Mouse (Mus musculus) intestine, embryonic 14.5 days (tissue): ENCODE results near the gene Fam19a5. TPM values are rescaled to one million over a fixed set of nuclear protein-coding genes. Genes with fewer than 3 reads are reported as not detected.

ENCODE experiments used
- ATAC-seq: fragments of 200-750 bp; cut with Nextera tagmentation; replicated peaks from 2 replicates; pipeline ENCODE4 v1.8.0; 2017; ENCODE audit warnings: low read depth, moderate number of reproducible peaks, moderate TSS enrichment, moderate library complexity; ENCODE audit not compliant: low FRiP score, low TSS enrichment
- DNase-seq: peaks from one replicate; pipeline ENCODE4 v3.0.0-alpha.2; 2018; ENCODE audit warnings: low spot score
- H3K27ac ChIP-seq: fragments of 300-500 bp; sonication (generic); 2 replicates; pipeline ENCODE4 v1.5.1; 2014; ENCODE audit warnings: low read depth, mild to moderate bottlenecking, control low read depth
- H3K27me3 ChIP-seq: fragments of 300-500 bp; sonication (generic); replicated peaks from 2 replicates; pipeline ENCODE4 v1.6.1; 2014; ENCODE audit warnings: low read length, control low read depth; ENCODE audit not compliant: control insufficient read depth, insufficient read depth
- H3K36me3 ChIP-seq: fragments of 300-500 bp; sonication (generic); 2 replicates; pipeline ENCODE4 v1.6.1; 2014; ENCODE audit warnings: low read length, control low read depth; ENCODE audit not compliant: control insufficient read depth, insufficient read depth
- H3K4me1 ChIP-seq: fragments of 300-500 bp; sonication (generic); replicated peaks from 2 replicates; pipeline ENCODE4 v1.6.1; 2014; ENCODE audit warnings: low read length, control low read depth, mixed read lengths; ENCODE audit not compliant: control insufficient read depth, insufficient read depth
- H3K4me2 ChIP-seq: fragments of 300-500 bp; sonication (generic); 2 replicates; pipeline ENCODE4 v1.6.1; 2014; ENCODE audit warnings: low read length
- H3K4me3 ChIP-seq: fragments of 300-500 bp; sonication (generic); 2 replicates; pipeline ENCODE4 v1.5.1; 2014; ENCODE audit warnings: low read depth, low read length, control low read depth, mixed read lengths
- H3K9ac ChIP-seq: fragments of 300-500 bp; sonication (generic); 2 replicates; pipeline ENCODE4 v1.6.1; 2014; ENCODE audit warnings: mild to moderate bottlenecking, low read length
- H3K9me3 ChIP-seq: fragments of 300-500 bp; sonication (generic); 2 replicates; pipeline ENCODE4 v1.6.1; 2016; ENCODE audit warnings: low read length, control low read depth; ENCODE audit not compliant: control insufficient read depth
- WGBS: fragments of 180-500 bp; shearing (Covaris S2); extraction: QIAGEN DNeasy Blood & Tissue Kit; methylation state at CpG from one replicate; pipeline ENCODE4 v1.1.7; 2014; 5-methylcytosine and 5-hydroxymethylcytosine counted together
- polyA plus RNA-seq: library from polyadenylated mRNA; unstranded; fragments of >200 nt; fragmentation: Nextera tagmentation; extraction: Ambion mirVana; gene quantifications from 2 replicates; pipeline ENCODE4 v1.2.1, GENCODE M21; 2014

Fam19a5 gene
- polyA plus RNA-seq = 2.8 and 3.7 TPM in 2 replicates

- peak; percentile 63 for ATAC-seq
- peak within 1 kb of the TSS; percentile 81 for H3K4me2 ChIP-seq
- DNase-seq = no peak
- H3K27ac ChIP-seq = no peak within 1 kb of the TSS
- H3K27me3 ChIP-seq = peaks cover 74% of the 10 kb centered on the region
- no peaks in the 10 kb centered on the region for H3K9me3 ChIP-seq
- peak within 1 kb of the TSS; percentile 41 for H3K4me3 ChIP-seq
- H3K9ac ChIP-seq = peak within 1 kb of the TSS; percentile 37
- H3K4me1 ChIP-seq = no peaks in the 10 kb centered on the region
- H3K36me3 ChIP-seq = no peaks in the 10 kb centered on the region
- 3% methylated on average over 38 of the region's 67 CpGs for WGBS
These were observed at the start of gene Fam19a5 for GRCm38 (mm10) chr15:87543599-87544338. TSS of gene Fam19a5 (plus strand) at chr15:87544299.

GRCm38 (mm10) chr15:87501737-87502136 is 42.4 kb upstream of the Fam19a5 start:
- WGBS = 71% methylated on average over 3 of the region's 3 CpGs
- H3K9me3 ChIP-seq = no peaks in the 10 kb centered on the region
- no peak overlapping the region for H3K4me3 ChIP-seq
- no peaks in the 10 kb centered on the region for H3K27me3 ChIP-seq
- no peak overlapping the region for H3K4me2 ChIP-seq
- H3K9ac ChIP-seq = no peak overlapping the region
- no peaks in the 10 kb centered on the region for H3K36me3 ChIP-seq
- no peak overlapping the region for H3K27ac ChIP-seq
- no peaks in the 10 kb centered on the region for H3K4me1 ChIP-seq
- DNase-seq = no peak
- ATAC-seq = no peak

GRCm38 (mm10) chr15:87507349-87507748 is 36.8 kb upstream of the Fam19a5 start:
- WGBS = 64% methylated on average over 3 of the region's 3 CpGs
- no peaks in the 10 kb centered on the region for H3K4me1 ChIP-seq
- H3K9ac ChIP-seq = no peak overlapping the region
- ATAC-seq = no peak
- DNase-seq = no peak
- no peak overlapping the region for H3K4me3 ChIP-seq
- no peaks in the 10 kb centered on the region for H3K9me3 ChIP-seq
- H3K27me3 ChIP-seq = no peaks in the 10 kb centered on the region
- H3K27ac ChIP-seq = no peak overlapping the region
- H3K36me3 ChIP-seq = no peaks in the 10 kb centered on the region
- H3K4me2 ChIP-seq = no peak overlapping the region

DNA sequence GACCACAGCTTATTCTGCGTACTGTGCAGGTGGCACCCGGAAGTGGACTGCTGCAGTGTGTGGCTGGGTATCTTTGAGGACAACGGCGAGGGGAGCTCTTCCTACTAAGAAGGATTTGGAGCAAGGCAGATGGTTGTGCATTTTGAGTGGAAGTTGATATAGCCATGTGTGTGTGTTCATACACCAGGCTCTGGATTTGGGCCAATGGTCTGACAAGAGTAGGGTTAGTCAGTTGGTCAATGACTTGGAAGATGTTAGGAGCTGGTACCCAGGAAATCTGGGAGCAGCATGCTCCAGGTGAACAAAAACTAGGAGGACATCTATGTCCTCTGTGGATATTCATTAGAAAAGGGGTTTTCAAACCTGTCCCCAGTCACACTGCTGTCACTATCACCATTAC is 33.2 kb upstream of the Fam19a5 start:
- no peak overlapping the region for H3K9ac ChIP-seq
- H3K4me2 ChIP-seq = no peak overlapping the region
- DNase-seq (no peak), ATAC-seq (no peak)
- H3K4me3 ChIP-seq = no peak overlapping the region
- no peaks in the 10 kb centered on the region for H3K27me3 ChIP-seq
- H3K27ac ChIP-seq = no peak overlapping the region
- no peaks in the 10 kb centered on the region for H3K36me3 ChIP-seq
- WGBS = 96% methylated on average over 4 of the region's 4 CpGs
- H3K4me1 ChIP-seq = no peaks in the 10 kb centered on the region
- H3K9me3 ChIP-seq = no peaks in the 10 kb centered on the region

DNA sequence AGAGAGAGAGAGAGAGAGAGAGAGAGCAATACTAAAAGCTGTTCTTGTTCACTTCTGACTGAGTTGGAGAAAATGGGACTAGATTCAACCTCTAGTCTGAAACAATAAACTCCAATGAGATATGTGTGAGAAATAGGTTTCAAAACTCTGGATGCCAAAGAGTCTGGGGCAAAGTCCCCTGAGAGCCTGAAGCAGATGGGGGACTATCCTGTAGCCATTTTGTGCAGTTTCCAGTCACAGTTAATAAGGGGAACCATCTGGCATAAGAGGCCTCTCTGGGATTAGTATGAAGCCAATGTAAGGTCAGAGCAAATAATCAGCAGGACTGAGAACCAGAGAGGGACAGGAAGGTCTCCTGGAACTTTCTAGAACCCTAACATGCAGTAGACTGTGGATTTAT is 25.9 kb upstream of the Fam19a5 start:
- no peak for ATAC-seq
- Histone ChIP-seq H3K36me3 (no peaks in the 10 kb centered on the region), H3K27ac (no peak overlapping the region), H3K4me3 (no peak overlapping the region), H3K27me3 (no peaks in the 10 kb centered on the region), H3K4me1 (no peaks in the 10 kb centered on the region), H3K4me2 (no peak overlapping the region), H3K9me3 (no peaks in the 10 kb centered on the region), H3K9ac (no peak overlapping the region)
- DNase-seq = no peak

DNA sequence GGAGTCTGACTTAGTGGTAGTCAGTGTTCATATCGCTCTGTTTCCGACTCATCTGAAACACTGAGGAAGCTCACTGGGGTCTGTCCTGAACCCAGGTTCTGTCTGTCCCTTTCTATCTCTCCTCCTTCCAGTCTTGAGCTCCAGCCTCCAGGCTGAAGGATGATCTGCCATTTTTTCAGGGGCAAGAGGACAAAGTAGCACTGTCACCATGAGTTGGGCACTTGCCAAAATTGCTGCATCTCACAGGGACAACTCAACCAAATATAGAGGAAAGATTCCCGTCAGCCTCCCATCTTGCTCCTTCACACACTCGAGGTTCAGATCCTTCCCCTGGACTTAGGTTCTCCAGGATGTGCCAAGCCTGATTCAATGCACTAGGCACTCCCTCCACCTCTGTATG is 14.8 kb upstream of the Fam19a5 start:
- H3K9me3 ChIP-seq = no peaks in the 10 kb centered on the region
- H3K36me3 ChIP-seq = no peaks in the 10 kb centered on the region
- DNase-seq = no peak
- H3K27ac ChIP-seq = no peak overlapping the region
- H3K9ac ChIP-seq = no peak overlapping the region
- no peak overlapping the region for H3K4me3 ChIP-seq
- ATAC-seq = no peak
- no peak overlapping the region for H3K4me2 ChIP-seq
- H3K27me3 ChIP-seq = no peaks in the 10 kb centered on the region
- no peaks in the 10 kb centered on the region for H3K4me1 ChIP-seq
- whole genome bisulfite sequencing = 86% methylated on average over 4 of the region's 4 CpGs

GRCm38 (mm10) chr15:87541656-87542055 is 2.4 kb upstream of the Fam19a5 start:
- Histone ChIP-seq H3K9ac (no peak overlapping the region), H3K4me3 (no peak overlapping the region), H3K4me2 (no peak overlapping the region), H3K36me3 (no peaks in the 10 kb centered on the region), H3K27me3 (peaks cover 57% of the 10 kb centered on the region), H3K4me1 (no peaks in the 10 kb centered on the region), H3K27ac (no peak overlapping the region), H3K9me3 (no peaks in the 10 kb centered on the region)
- no peak for DNase-seq
- no peak for ATAC-seq
- whole genome bisulfite sequencing = 71% methylated on average over 1 of the region's 1 CpGs

DNA sequence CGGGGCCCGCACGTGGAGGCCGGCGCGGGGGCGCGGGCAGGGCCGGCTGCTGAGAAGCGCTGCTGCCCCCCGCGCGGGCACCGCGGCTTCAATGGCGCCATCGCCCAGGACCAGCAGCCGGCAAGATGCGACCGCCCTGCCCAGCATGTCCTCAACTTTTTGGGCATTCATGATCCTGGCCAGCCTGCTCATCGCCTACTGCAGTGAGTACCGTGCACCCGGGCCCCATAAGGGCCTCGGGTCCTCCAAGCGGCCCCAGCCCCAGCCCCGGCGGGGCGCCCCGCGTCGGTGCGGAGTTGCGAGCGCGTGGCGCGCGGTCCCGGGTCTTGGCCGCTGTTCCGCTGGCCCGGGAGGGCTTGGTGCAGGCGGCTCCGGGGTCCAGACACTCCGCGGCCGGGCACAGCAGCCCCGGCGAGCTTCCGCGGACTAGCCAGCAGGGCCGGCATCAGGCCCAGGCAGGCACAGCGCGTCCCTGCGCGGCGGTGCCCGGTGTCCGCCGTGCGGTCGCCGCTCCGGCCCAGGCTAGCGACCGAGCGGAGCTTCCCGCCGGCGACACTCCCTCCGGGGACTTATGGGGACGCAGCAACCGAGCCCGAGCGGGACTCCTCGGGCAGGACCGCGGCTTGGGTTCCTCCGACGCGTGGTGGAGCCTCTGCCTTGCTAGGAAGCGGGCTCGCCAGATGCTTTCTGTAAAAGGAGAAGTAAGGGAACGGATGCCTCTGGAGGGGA is 466 bp downstream of the Fam19a5 start:
- WGBS = under 1% methylated on average over 69 of the region's 84 CpGs
- Histone ChIP-seq H3K36me3 (no peaks in the 10 kb centered on the region), H3K4me1 (no peaks in the 10 kb centered on the region), H3K27ac (no peak overlapping the region), H3K27me3 (peaks cover 74% of the 10 kb centered on the region), H3K9ac (peak overlapping the region; percentile 37), H3K9me3 (no peaks in the 10 kb centered on the region), H3K4me3 (peak overlapping the region; percentile 41), H3K4me2 (peak overlapping the region; percentile 81)
- ATAC-seq (peak; percentile 64), DNase-seq (peak; percentile 83)
